12 mouse cellular contexts compared by ENCODE assay signal in genomic region chr16:44552036-44552435, GRCm38 (mm10). TPM values are rescaled to one million over a fixed set of nuclear protein-coding genes. Genes with fewer than 3 reads are reported as not detected.
DNase-seq lines count a peak whose midpoint lies in the region; ATAC-seq and TF ChIP-seq lines count a peak whose summit lies in the region.
"Had no signal": no experiment of that assay in that cellular context is flagged by ENCODE, and none has a peak within 500 bp of the region (broad histone marks: within the 10 kb centered on the region; RNA-seq: fewer than 3 reads in every experiment).

No protein-coding gene starts in this region.

- H3K36me3 ChIP-seq in forebrain, embryonic 10.5 days (replicated peaks), result peaks cover 61% of the 10 kb centered on the region
- no peaks in the 10 kb centered on the region for H3K36me3 ChIP-seq in forebrain, postnatal 0 days (ENCODE audit: insufficient read depth)
- peaks cover 18% of the 10 kb centered on the region for H3K36me3 ChIP-seq in embryonic facial prominence, embryonic 13.5 days
- no peaks in the 10 kb centered on the region for H3K36me3 ChIP-seq in hindbrain, postnatal 0 days (ENCODE audit: insufficient read depth, low read length)

- DNase-seq in forebrain, embryonic 10.5 days (ENCODE audit: extremely low spot score, low spot score), result peak; percentile 17
- DNase-seq in forebrain, postnatal 0 days, result no peak
- DNase-seq in brain, embryonic 14.5 days (ENCODE audit: low read depth), result peak; percentile 76
- peak; percentile 67 for DNase-seq in hindbrain, postnatal 0 days (ENCODE audit: low spot score)
- DNase-seq in embryo, embryonic 10 days (ENCODE audit: low spot score), result no peak
- no peak for DNase-seq in adrenal gland, postnatal 36 days
- DNase-seq in left cerebral cortex, postnatal 14 days (ENCODE audit: low spot score in 2 of 2), result no peak
- DNase-seq: adrenal gland, postnatal 14 days; gastrocnemius, postnatal 25 days had no signal

- TF ChIP-seq CTCF in forebrain, postnatal 0 days (IDR thresholded peaks at IDR 0.05; ENCODE audit: low read depth), result no peak
- no peak for TF ChIP-seq CTCF in brain, embryonic 14.5 days (IDR thresholded peaks at IDR 0.05; ENCODE audit: borderline replicate concordance, extremely low read depth, insufficient read depth, insufficient read length)
- no peak for TF ChIP-seq CTCF in hindbrain, postnatal 0 days (IDR thresholded peaks at IDR 0.05; ENCODE audit: low read depth)

- peak overlapping the region; percentile 23; the same call in 1 of the 2 replicates for H3K4me3 ChIP-seq in forebrain, embryonic 10.5 days
- H3K4me3 ChIP-seq in forebrain, postnatal 0 days (ENCODE audit: low read depth, low read length), result no peak overlapping the region
- no peak overlapping the region for H3K4me3 ChIP-seq in embryonic facial prominence, embryonic 13.5 days
- no peak overlapping the region for H3K4me3 ChIP-seq in hindbrain, postnatal 0 days (ENCODE audit: low read length)
- H3K4me3 ChIP-seq: left cerebral cortex, adult 2 months had no signal

- peak overlapping the region; percentile 61 for H3K27ac ChIP-seq in forebrain, embryonic 10.5 days
- H3K27ac ChIP-seq in forebrain, postnatal 0 days (ENCODE audit: low read depth, low read length), result no peak overlapping the region
- H3K27ac ChIP-seq in embryonic facial prominence, embryonic 13.5 days, result peak overlapping the region; percentile 69
- peak overlapping the region; percentile 38 for H3K27ac ChIP-seq in hindbrain, postnatal 0 days
- H3K27ac ChIP-seq: left cerebral cortex, adult 2 months; macrophage had no signal

- intact Hi-C loops in left cerebral cortex, postnatal 14 days (cut with DNase I), result no loop called here

- H3K4me2 ChIP-seq in forebrain, postnatal 0 days (ENCODE audit: low read depth), result no peak overlapping the region
- peak overlapping the region; percentile 46 for H3K4me2 ChIP-seq in embryonic facial prominence, embryonic 13.5 days
- peak overlapping the region; percentile 17; the same call in 1 of the 2 replicates for H3K4me2 ChIP-seq in hindbrain, postnatal 0 days (ENCODE audit: low read depth, low read length)

- H3K9me3 ChIP-seq in forebrain, embryonic 10.5 days, result no peaks in the 10 kb centered on the region; the same call in 1 of the 2 replicates
- H3K9me3 ChIP-seq in forebrain, postnatal 0 days (ENCODE audit: low read length), result no peaks in the 10 kb centered on the region
- no peaks in the 10 kb centered on the region for H3K9me3 ChIP-seq in embryonic facial prominence, embryonic 13.5 days
- no peaks in the 10 kb centered on the region for H3K9me3 ChIP-seq in hindbrain, postnatal 0 days (ENCODE audit: low read length)

- no peaks in the 10 kb centered on the region; the same call in 1 of the 2 replicates for H3K27me3 ChIP-seq in forebrain, embryonic 10.5 days (ENCODE audit: poor library complexity, severe bottlenecking)
- H3K27me3 ChIP-seq in forebrain, postnatal 0 days (ENCODE audit: insufficient read depth, low read length), result no peaks in the 10 kb centered on the region
- H3K27me3 ChIP-seq in embryonic facial prominence, embryonic 13.5 days, result no peaks in the 10 kb centered on the region
- no peaks in the 10 kb centered on the region for H3K27me3 ChIP-seq in hindbrain, postnatal 0 days (ENCODE audit: insufficient read depth, low read length)

- no peak for TF ChIP-seq POLR2A in brain, embryonic 14.5 days (IDR thresholded peaks at IDR 0.05; ENCODE audit: borderline replicate concordance, extremely low read depth, insufficient read depth, insufficient read length, poor library complexity, severe bottlenecking)

- no peak overlapping the region for H3K9ac ChIP-seq in forebrain, postnatal 0 days
- peak overlapping the region; percentile 55; the same call in 1 of the 2 replicates for H3K9ac ChIP-seq in embryonic facial prominence, embryonic 13.5 days
- H3K9ac ChIP-seq in hindbrain, postnatal 0 days (replicated peaks; ENCODE audit: low read length), result no peak overlapping the region

- no peak for ATAC-seq in forebrain, postnatal 0 days
- no peak for ATAC-seq in embryonic facial prominence, embryonic 13.5 days (ENCODE audit: insufficient number of reproducible peaks, insufficient read depth, low FRiP score, low TSS enrichment, low read depth)
- peak; percentile 39; the same call in 1 of the 2 replicates for ATAC-seq in hindbrain, postnatal 0 days

- peaks cover 87% of the 10 kb centered on the region for H3K4me1 ChIP-seq in forebrain, embryonic 10.5 days
- H3K4me1 ChIP-seq in forebrain, postnatal 0 days (ENCODE audit: insufficient read depth), result peaks cover 17% of the 10 kb centered on the region
- peaks cover 89% of the 10 kb centered on the region for H3K4me1 ChIP-seq in embryonic facial prominence, embryonic 13.5 days
- peaks cover 33% of the 10 kb centered on the region for H3K4me1 ChIP-seq in hindbrain, postnatal 0 days (ENCODE audit: insufficient read depth, low read length)

- 55% methylated on average over 2 of the region's 2 CpGs for WGBS in forebrain, embryonic 10.5 days
- 31% methylated on average over 2 of the region's 2 CpGs for WGBS in forebrain, postnatal 0 days
- 70% methylated on average over 2 of the region's 2 CpGs for WGBS in embryonic facial prominence, embryonic 13.5 days
- 28% methylated on average over 2 of the region's 2 CpGs for WGBS in hindbrain, postnatal 0 days

RNA-seq across cellular contexts. Expression of gene Boc, which starts 6.7 kb away (rescaled TPM):
- polyA plus RNA-seq in forebrain, embryonic 10.5 days (2016; fragmentation: Nextera tagmentation; extraction: Ambion mirVana), result 25.9 TPM in 2 replicates
- total RNA-seq in forebrain, postnatal 0 days (2014; rRNA removed), result 12.3 TPM in 2 replicates
- 2.8 and 3.5 TPM in 2 replicates for polyA plus RNA-seq in forebrain, postnatal 0 days (2015; fragmentation: Nextera tagmentation; extraction: Ambion mirVana)
- polyA plus RNA-seq in brain, embryonic 14.5 days (2012; rRNA removed), result 20.2 and 20.5 TPM in 2 replicates
- polyA plus RNA-seq in embryonic facial prominence, embryonic 13.5 days (2015; fragmentation: Nextera tagmentation; extraction: Ambion mirVana), result 51.1 and 53.9 TPM in 2 replicates
- 43.9 and 45.5 TPM in 2 replicates for total RNA-seq in hindbrain, postnatal 0 days (2014; rRNA removed)
- polyA plus RNA-seq in hindbrain, postnatal 0 days (2015; fragmentation: Nextera tagmentation; extraction: Ambion mirVana), result 6.8 and 8.1 TPM in 2 replicates
- total RNA-seq in adrenal gland, postnatal 36 days (2021), result 10 to 100 TPM; 42.4 to 82.2 TPM
- 10 to 100 TPM; 19.5 to 23.9 TPM for total RNA-seq in left cerebral cortex, postnatal 14 days (2021)

Comparison
In these comparisons a context has a peak if more than half of its experiments do, and no peak if none do; other contexts are left out.
1. DNase-seq: peak in forebrain, embryonic 10.5 days (single experiment), brain, embryonic 14.5 days (single experiment) and hindbrain, postnatal 0 days (single experiment); none in forebrain, postnatal 0 days (single experiment), embryo, embryonic 10 days (single experiment), adrenal gland, postnatal 36 days (0 of 2) and left cerebral cortex, postnatal 14 days (0 of 2).